Mouse (Mus musculus) cerebral cortex, adult 2 months (tissue): Measurements from ENCODE around the gene Fam8a1.

ENCODE experiments used
- WGBS: fragments of 180-500 bp; shearing (Covaris S2); methylation state at CpG from one replicate; pipeline ENCODE4 v1.1.7; 2018; 5-methylcytosine and 5-hydroxymethylcytosine counted together

Gene Fam8a1

DNA sequence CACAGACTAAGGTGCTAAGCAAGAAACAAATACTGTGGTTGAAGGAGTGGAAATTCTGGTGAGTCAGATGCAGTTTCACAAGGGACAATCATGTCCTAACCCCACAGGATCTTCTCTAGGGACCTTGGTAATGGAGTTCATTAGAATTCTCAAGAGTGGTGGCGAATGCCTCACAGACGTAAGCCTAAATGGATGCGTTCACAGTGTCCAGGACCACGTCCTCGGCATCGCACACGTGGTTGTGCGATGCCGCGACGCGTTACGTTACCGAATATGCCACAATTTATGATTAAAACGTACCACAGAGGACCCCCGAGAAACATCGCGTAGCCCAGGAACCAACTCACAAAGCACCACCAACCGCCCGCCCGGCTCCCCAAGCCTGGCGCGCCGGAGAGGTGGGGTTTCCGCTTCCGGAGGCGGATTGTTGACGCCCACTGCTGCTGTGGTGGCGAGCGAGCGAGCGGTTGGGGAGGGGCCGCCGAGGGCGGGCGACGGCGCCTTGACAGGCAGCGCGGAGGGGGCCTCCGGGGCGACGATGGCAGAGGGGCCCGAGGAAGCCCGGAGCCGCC, at the start of gene Fam8a1:
Gene Fam8a1 (plus strand): TSS at position 475 of the 572 bp plus-strand sequence.
- WGBS, result under 1% methylated on average over 46 of the region's 46 CpGs

DNA sequence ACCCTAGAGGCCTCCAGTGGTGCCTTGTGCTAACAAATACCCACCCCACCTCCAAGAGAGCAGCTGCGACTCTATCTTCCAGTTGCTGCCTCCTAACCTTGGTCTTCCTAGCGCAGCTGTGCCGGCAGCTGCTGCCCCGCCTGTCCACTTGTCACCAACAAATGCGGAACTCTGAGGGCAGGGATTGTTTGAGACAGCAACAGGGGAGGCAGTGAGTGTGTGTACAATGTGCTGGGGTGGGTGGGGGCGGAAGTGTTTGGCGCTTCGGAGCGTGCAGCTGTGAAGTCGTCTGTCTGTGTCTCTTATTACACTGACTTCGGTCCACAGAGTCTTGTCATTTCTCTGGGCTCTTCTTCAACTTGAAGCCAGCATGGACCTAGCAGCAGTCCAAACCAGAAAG, 49.7 kb upstream of the Fam8a1 start:
- whole genome bisulfite sequencing, result 24% methylated on average over 11 of the region's 11 CpGs

DNA sequence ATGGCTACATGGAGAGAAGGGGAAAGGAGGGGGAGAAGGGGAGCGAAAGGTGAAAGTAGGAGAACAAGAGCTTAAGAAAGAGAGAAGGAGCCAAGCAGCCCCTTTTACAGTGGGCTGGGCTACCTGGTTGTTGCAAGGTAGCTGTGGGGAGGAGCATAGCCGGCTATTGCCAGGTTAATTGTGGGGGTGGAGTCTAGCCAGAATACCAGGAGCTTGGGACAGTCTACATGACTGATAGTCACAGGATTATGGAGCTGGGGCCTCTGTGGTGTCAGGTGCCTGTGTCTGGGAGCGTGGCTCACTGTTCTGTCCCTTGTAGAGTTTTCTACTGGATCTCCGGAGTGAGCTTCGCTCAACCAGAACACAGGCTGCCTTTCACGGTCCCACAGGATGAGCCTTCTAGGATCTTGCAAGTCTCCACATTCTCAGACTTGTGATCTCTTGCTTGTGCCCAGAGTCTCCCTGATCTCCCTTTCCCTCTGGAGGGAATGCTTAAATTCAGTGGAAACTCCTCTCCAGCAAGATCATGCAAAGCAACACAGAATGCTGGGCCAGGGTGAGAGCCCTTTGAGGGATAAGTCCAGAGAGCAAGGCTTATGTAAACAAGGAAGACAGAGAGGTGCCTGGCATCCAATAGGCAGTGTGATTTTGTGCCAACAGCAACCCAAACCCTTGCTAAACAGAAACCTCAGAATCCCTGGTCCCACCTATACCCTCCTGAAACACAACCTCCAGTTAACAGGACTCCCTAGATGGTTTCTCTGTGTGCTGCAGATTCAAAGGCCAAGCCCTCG, 48.2 kb upstream of the Fam8a1 start:
- 94% methylated on average over 7 of the region's 7 CpGs for WGBS

DNA sequence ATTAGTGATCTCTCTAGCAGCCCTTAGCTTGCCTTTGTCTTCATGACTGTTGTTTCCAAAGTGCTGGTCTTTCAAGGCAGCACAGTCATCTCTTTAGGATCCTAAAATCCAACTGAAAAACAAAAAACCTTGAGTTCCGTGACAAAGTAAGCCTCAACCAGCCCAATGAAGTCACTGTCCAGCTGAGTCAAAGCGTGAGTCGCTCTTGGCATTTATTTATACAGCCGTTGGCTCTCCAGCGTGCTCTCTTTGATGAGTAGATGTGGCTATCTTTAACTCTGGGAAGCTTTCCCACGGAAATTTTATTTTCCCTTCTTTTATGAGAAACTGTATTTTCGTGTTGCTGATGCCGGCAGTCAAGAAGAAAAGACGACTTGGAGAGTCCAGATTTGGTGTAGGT, 42.7 kb upstream of the Fam8a1 start:
- WGBS, result 43% methylated on average over 9 of the region's 9 CpGs

DNA sequence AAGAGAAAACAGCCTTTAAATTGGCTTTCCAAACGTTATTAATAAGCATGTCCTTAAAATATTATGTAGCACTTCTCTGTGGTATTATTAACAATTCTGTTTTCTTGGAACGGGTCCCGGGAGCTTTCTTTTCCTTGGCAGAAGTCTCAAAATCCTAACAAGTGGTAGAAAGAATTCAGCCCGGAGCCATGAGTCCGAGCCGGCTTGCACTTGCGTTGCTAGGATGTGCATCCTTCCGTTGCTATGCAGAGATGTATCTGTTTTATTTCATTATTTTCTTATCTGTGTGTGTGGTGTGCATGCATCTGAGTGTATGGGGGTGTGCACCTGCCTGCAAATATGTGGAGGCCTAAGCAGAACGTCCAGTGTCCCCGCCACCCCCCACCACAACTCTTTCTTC, 41.5 kb upstream of the Fam8a1 start:
- WGBS, result 29% methylated on average over 10 of the region's 10 CpGs

DNA sequence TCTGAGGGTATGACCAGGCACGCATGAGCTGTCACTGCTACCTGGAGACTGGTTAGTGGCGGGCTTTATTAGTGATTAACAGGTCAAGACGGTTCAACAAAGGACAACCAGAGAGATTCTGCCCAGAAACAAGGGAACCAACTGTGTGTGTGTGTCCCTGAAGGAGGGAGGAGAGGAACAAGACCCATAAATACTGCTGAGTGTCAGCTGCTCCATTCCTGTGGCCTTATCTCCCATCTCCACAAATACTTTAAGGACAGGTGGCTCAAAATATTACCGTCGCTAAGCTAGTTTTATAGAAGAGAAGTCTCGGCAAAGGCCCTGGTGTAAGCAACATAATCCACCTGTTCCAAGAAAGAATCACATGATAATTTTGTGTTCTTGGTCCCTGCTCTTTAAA, 39.9 kb upstream of the Fam8a1 start:
- 86% methylated on average over 6 of the region's 6 CpGs for WGBS

DNA sequence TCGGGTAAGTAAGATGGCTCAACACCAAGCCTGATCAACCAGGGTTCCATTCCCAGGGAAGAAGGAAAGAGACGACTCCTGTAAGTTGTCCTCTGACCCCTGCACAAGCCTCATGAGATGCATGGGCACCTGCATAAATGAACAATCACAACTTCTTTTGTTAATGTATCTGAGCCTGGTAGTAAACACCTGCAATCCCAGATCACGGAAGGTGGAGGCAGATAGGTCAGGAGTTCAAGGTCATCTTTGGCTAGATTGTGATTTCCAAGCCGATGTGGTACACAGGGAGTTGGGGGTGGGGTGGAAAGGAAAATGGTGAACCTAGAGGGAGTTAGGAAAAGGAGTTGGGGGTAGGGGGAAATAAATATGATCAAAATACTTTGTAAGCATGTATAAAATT, 36.5 kb upstream of the Fam8a1 start:
- 54% methylated on average over 4 of the region's 4 CpGs for WGBS

DNA sequence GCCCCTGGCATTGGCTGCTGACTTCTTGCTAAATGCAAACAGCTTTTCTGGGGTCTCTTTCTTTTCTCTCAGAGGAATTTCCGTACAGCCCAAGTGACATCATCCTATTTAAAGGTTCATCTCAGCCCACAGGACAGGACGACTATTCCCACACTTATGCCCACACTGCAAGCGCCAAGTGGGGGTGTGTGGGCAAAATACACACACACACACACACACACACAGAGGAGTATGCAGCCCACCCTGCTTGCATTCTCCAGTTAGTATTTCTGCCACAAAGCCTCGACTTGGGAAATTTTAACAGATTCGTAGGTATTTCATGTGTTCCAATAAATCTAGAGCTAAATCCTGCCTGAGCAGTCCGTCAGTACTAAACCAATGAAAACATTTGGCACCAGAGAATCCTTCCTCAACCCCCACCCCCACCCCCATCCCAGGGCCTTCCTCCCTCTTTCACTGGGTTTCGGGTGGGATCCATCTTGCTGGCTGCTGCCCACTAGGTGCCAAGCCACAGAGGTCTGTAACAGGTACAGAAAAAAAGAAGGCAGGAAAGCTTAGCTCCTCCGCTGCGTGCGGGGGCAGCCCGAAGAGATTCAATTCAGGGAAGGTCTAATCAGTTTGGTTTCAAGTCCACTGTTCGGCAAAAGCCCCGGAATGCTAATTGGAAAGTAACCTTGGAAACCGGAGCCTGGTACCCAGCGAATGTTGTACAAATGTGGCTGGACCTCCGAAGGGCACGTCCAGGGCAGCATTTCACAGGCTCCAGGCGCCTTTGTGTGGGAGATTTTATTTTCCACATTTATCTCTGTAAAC, 35.8 kb upstream of the Fam8a1 start:
- WGBS, result 23% methylated on average over 18 of the region's 18 CpGs

DNA sequence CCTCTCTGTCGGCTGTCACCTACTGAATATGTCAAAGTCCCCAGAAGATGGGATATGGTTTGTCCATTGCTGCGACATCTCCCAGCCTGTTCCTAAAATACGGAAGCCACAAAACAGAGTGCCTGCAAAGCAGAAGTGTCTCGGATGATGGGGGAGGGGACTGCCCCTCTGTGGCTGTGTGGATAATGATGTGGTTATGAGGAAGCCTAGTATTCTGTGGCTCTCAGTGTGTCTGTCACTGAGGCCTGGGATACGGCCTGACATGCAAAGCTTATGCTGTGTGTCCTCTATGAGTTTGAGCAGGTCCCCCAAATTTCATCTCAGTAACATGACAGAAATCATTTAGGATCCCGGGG, 35.2 kb upstream of the Fam8a1 start:
- WGBS, result 20% methylated on average over 6 of the region's 6 CpGs

DNA sequence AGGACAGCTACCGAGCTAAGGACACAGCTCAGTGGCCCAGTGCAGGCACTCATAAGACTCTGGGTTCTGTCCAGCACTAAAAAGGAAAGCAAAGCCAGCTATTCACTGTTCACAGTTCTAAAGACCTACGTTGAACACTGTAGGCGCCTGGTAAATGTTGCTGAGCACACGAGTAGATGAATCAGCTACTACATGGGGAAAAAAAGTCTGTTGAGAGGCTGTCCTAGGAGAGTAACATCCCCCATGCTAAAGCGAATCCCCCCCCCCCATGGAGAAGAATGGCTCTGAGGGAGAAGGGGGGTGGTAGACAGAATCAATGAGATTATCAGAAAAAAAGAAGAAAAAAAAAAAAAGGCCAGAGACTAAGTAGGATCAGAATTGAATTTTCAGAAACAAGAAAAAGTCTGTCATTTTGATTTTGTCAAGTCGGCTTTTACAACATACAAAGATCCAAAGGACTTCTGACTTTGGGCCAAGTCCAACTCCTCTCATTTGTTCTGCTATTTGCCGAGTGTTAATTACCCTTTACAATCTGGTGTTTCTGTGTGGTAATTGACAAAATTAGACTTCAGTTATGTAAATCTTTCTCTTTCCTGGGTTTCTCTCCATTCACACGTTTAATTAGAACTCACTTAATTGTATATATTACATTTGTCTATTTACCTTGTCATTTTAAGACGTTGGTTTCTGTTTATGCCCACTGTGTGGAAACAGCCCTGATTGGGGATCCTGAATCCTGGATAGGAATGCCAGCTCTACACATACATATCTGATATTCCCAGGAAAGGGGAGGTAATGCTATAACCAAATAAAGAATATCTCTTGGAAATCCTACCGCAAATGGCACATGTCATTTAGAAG, 28.5 kb upstream of the Fam8a1 start:
- 42% methylated on average over 10 of the region's 10 CpGs for WGBS

DNA sequence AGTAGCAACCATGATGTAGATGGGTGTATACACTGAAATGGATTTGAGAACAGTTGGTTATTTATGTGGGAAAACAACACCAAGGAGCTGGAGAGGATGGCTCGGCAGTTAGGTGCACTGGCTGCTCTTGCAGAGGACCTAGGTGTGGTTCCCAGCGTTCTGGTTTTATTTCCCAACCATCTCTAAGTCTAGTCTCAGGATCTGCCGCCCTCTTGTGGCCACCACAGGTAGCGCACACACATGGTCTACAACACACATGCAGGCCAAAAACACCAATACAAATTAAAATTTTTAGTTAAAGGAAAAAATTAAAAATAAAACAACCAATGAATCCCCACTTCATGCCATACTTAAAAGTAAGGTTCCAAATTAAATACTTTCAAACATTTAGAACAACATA, 27.0 kb upstream of the Fam8a1 start:
- 86% methylated on average over 4 of the region's 4 CpGs for WGBS

DNA sequence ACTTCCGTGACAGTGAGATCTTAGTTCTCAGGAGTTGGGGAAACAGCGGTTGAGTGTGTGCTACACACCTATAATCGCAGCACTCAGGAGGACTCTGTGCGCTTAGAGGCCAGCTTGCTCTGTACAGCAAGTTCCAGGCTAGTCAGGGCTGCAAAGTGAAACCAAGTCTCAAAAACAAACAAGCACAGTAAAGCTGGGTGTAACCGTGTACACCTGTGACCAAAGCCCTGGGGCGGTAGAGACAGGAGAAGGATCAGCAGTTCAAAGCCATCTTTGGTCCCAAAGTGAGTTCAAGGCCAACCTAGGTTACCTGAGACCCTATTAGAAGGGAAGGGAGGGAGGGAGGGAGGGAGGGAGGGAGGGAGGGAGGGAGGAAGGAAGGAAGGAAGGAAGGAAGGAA, 25.1 kb upstream of the Fam8a1 start:
- WGBS, result 92% methylated on average over 6 of the region's 6 CpGs

DNA sequence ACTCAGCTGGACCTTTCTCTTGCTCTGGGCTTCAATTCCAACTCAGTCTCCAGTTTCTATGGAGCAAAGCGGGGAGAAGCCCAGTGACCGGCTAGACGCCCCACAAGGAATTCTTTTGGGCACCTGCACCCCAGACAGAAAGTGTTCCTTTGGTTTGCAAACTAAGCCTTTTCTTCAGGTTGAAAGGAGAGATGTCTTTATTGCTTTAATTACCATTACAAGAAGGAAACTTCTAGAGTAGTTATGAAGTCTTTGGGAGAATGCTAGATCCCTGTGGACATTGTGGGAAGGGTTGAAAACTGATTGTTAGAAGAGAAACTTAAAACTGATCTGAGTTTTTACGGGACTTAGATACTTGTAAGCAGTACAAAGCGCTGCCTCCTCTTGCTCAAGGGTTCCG, 23.8 kb upstream of the Fam8a1 start:
- 89% methylated on average over 6 of the region's 6 CpGs for WGBS

DNA sequence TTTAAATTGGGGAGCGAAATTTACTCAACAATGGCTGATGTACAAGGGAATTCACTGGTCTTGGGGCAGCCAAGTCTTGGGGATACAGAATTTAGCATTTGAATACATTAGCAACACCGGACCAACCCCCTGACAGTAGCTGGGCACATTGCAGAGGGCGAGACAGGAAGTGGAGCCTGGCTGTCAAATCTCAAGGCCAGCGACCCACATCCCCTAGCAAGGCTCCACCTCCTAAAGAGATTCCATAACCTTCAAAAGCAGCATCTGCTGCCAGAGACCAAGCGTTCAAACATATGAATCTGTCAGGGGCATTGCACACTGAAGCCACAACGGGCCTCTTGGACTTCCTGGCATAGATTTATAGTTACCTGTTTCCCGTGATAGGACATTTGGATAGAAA, 17.5 kb upstream of the Fam8a1 start:
- 84% methylated on average over 7 of the region's 7 CpGs for WGBS

DNA sequence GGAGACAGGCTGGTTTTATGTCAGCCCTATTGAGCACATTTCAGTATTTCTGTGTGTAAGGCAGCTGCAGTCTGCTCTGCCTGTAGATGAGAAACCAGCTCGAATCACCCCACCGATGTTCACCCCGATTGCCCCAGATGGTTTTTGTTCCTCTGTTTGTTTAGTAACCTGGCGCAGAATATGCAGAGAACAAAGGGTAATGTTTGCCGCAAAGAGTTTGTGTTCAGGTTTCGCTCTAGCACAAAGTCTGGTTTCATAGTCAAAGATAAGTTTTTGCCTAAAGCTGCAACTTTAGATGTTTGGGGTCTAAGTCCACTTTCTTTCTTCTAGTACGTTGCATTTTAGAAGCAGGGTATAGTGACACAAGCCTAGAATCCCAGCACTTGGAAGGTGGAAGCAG, 16.7 kb upstream of the Fam8a1 start:
- WGBS, result 73% methylated on average over 7 of the region's 7 CpGs

DNA sequence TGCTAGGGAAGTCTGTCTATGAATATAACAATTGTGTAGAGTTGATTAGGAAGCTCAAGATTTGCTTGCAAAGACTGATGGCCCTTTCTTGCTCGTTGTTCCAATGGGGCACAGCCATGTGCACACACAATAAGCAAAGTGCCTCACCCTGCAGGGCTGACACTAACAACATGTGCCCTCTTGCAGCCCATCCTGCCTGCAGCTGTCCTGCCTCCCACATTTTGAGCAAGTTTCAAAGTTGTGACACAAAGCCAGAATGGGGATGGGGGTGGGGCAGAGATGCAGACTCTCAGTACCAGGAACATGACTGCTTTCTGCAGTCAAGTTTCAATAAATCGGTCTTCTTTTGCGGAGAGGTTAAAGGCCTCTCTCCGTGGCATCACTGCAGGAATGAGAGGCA, 15.7 kb upstream of the Fam8a1 start:
- WGBS, result 76% methylated on average over 4 of the region's 4 CpGs

DNA sequence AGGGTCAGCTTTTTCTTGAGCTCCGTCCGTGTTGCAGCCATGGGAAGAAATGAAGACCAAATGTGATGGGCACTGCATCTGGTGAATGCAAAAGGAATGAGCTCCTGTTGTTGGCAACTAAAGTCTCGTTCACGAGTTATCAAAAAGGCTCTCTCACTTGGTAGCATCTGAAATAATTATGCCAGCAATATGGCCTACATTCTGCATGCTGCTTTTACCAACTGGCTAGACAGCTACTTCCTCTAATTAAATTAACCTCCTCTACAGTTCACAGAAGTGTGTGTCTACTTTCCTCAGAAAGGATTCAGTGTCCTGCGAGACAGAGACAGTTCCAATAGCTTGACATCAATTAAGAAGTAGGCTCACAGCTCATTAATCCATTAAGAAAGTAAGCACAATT, 14.8 kb upstream of the Fam8a1 start:
- WGBS, result 48% methylated on average over 5 of the region's 5 CpGs

DNA sequence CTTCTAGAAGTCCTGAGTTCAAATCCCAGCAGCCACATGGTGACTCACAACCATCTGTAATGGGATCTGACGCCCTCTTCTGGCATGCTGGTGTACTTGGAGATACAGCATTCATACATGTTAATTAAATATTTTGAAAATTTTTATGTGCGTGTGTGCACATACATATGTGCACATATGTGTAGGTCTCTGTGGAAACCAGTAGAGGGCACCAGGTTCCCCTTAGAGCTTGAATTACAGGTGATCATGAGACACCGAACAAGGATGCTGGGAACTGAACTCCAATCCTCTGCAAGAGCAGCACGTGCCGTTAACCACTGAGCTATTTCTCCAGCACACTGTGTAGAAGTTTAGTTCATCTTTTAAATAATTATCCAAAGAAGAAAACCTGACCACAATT, 10.1 kb upstream of the Fam8a1 start:
- WGBS, result 92% methylated on average over 5 of the region's 5 CpGs

DNA sequence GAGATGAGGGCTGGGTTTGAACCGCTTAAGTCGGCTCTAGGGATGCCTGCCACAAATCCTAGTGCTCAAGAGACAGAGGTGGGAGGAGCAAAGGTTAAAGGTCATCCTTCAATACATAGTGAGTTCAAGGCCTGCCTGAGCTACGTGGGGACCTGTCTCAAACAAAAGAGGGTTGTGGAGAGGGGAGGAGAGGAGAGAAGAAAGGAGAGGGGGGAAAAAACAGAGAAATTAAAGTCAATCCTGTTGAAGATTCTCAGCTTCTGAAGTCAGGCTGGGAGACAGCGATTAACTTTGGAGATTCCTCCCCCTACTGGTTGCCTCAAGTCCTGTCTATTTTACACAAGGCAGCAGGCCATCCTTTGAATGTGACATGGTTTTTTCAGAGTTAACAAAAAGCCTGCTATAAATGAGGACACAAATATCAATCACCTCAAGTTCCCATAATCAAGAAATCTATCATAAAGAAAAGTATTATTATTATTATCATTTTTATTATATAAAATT, 5.8 kb upstream of the Fam8a1 start:
- WGBS, result 22% methylated on average over 4 of the region's 4 CpGs

DNA sequence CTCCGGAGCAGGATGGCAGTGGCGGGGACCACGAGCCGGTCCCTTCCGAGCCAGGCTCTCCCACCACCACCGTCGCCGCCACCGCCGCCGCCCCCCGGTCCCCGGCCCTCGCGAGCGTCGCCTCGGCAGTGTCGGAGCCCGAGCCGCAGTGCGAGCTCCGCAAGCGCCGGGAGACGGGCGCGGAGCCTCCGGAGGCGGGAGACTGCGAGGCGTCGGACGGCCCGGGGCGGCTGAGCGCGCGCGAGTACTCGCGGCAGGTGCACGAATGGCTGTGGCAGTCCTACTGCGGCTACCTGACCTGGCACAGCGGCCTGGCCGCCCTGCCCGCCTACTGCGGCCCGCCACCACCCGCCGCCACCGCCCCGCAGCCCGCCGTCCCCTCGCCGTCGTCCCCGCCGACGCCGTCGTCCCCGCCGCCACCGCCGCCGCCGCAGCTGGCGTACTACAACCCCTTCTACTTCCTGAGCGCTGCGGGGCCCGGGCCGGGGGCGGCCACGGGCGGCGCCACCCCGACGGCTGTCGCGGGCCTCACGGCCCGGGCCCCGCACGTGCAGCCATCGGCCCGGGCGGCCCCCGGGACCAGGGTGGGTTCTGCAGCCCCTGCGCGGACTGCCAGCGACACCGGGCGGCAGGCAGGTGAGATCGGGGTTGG, 424 bp downstream of the Fam8a1 start:
- 1% methylated on average over 85 of the region's 96 CpGs for WGBS

DNA sequence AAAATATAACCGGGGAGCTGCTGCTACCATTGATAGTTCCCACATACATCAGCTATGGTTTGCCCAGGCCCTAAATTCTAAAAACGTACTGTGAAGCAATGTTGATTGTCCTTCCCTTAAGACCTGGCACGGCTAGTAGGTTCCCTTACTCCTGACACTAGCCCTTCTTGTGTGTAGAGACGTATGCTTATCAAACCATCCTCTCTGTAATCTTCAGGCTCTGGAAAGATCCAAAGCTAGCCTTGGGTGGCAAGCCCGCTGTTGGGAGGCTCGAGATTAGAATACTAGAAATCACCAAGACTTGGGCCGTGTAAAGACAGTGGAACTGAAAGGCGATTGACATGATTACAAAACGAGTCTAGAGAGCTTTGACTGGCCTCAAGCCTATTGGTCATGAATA, 1.2 kb downstream of the Fam8a1 start:
- WGBS, result 42% methylated on average over 9 of the region's 9 CpGs
